Mouse (Mus musculus): Measurements from ENCODE around the gene Tcf25. TPM values are rescaled to one million over a fixed set of nuclear protein-coding genes. Genes with fewer than 3 reads are reported as not detected.

The Tcf25 gene
- 353 TPM for polyA plus RNA-seq (2017; shearing (Covaris generic))

GRCm38 (mm10) chr8:123373403-123374238 lies at the start of gene Tcf25:
Gene Tcf25 (plus strand): TSS chr8:123373753.

GRCm38 (mm10) chr8:123332262-123333090 lies 41.1 kb upstream of the Tcf25 start, which contains the start of gene Spire2:
Gene Spire2 (plus strand): TSS chr8:123332713.

GRCm38 (mm10) chr8:123406786-123407185 lies 33.2 kb downstream of the Tcf25 start, which contains the start of gene Mc1r:
Gene Mc1r (plus strand): TSS chr8:123407107.

GRCm38 (mm10) chr8:123411246-123411645 lies 37.7 kb downstream of the Tcf25 start, which contains the start of gene Tubb3:
Gene Tubb3 (plus strand): TSS chr8:123411424.

GRCm38 (mm10) chr8:123423441-123423840 lies 49.9 kb downstream of the Tcf25 start, which contains the start of gene Def8:
Gene Def8 (plus strand): TSS chr8:123423527.

Other genes starting within 250 kb of the Tcf25 start
- not detected for gene Sult5a1, start 215.4 kb upstream of the Tcf25 start, polyA plus RNA-seq (2017; shearing (Covaris generic))
- gene Dpep1, start 187.5 kb upstream of the Tcf25 start, polyA plus RNA-seq (2017; shearing (Covaris generic)), result not detected
- 129 TPM for gene Chmp1a, start 161.0 kb upstream of the Tcf25 start, polyA plus RNA-seq (2017; shearing (Covaris generic))
- not detected for gene Spata33, start 160.9 kb upstream of the Tcf25 start, polyA plus RNA-seq (2017; shearing (Covaris generic))
- 22.1 TPM for gene Cdk10, start 148.9 kb upstream of the Tcf25 start, polyA plus RNA-seq (2017; shearing (Covaris generic))
- gene Spata2l, start 137.5 kb upstream of the Tcf25 start, polyA plus RNA-seq (2017; shearing (Covaris generic)), result 15.3 TPM
- gene Zfp276, start 119.6 kb upstream of the Tcf25 start, polyA plus RNA-seq (2017; shearing (Covaris generic)), result 43.1 TPM
- 20.9 TPM for gene Vps9d1, start 119.4 kb upstream of the Tcf25 start, polyA plus RNA-seq (2017; shearing (Covaris generic))
- 8.5 TPM for gene Fanca, start 55.2 kb upstream of the Tcf25 start, polyA plus RNA-seq (2017; shearing (Covaris generic))
- not detected for gene Spire2, start 41.0 kb upstream of the Tcf25 start, polyA plus RNA-seq (2017; shearing (Covaris generic))
- gene Mc1r, start 33.4 kb downstream of the Tcf25 start, polyA plus RNA-seq (2017; shearing (Covaris generic)), result not detected
- gene Tubb3, start 37.7 kb downstream of the Tcf25 start, polyA plus RNA-seq (2017; shearing (Covaris generic)), result 0.61 TPM
- gene Def8, start 49.8 kb downstream of the Tcf25 start, polyA plus RNA-seq (2017; shearing (Covaris generic)), result 13.2 TPM
- 70.2 TPM for gene Afg3l1, start 104.2 kb downstream of the Tcf25 start, polyA plus RNA-seq (2017; shearing (Covaris generic))
- gene Dbndd1, start 141.7 kb downstream of the Tcf25 start, polyA plus RNA-seq (2017; shearing (Covaris generic)), result not detected
- 1.9 TPM for gene Gas8, start 145.1 kb downstream of the Tcf25 start, polyA plus RNA-seq (2017; shearing (Covaris generic))